Mouse (Mus musculus) monocyte, adult 5-6 weeks (primary cell): ENCODE data around the gene Slc13a3. TPM values are rescaled to one million over a fixed set of nuclear protein-coding genes. Genes with fewer than 3 reads are reported as not detected.
"Not testable (repeated sequence)": the region's sequence is repeated elsewhere in the genome, so short reads cannot be mapped to it uniquely, and the experiment has no call there.

Source experiments
- ATAC-seq: fragments of 153-309, 156-312 bp; replicated peaks from 2 replicates; pipeline ENCODE4 v1.8.0; 2017; ENCODE audit warnings: mild to moderate bottlenecking; ENCODE audit not compliant: low TSS enrichment, insufficient number of reproducible peaks, severe bottlenecking, poor library complexity, low FRiP score
- total RNA-seq: library from RNA; stranded (forward); fragments of 200-1000, 200-491, 200-594 nt; gene quantifications from 3 replicates; pipeline ENCODE4 v1.2.3, GENCODE M21; 2017

Slc13a3 gene
- not detected in 3 replicates for total RNA-seq

GRCm38 (mm10) chr2:165473003-165473402 is at the start of gene Slc13a3:
TSS of gene Slc13a3 (minus strand) at chr2:165473230.
- no peak for ATAC-seq

GRCm38 (mm10) chr2:165515178-165515728 is 42.2 kb upstream of the Slc13a3 start:
- no peak for ATAC-seq

GRCm38 (mm10) chr2:165512870-165513600 is 40.0 kb upstream of the Slc13a3 start:
- ATAC-seq: no peak

- ATAC-seq: no peak
Measured at GRCm38 (mm10) chr2:165512426-165512825, 39.4 kb upstream of the Slc13a3 start.

GRCm38 (mm10) chr2:165511530-165511929 is 38.5 kb upstream of the Slc13a3 start:
- not testable (repeated sequence) for ATAC-seq

- not testable (repeated sequence) for ATAC-seq
Measured at GRCm38 (mm10) chr2:165510914-165511458, 38.0 kb upstream of the Slc13a3 start.

GRCm38 (mm10) chr2:165510466-165510865 is 37.4 kb upstream of the Slc13a3 start:
- no peak for ATAC-seq

GRCm38 (mm10) chr2:165509686-165510085 is 36.7 kb upstream of the Slc13a3 start:
- ATAC-seq: no peak

GRCm38 (mm10) chr2:165503259-165504203 is 30.5 kb upstream of the Slc13a3 start, which contains the start of gene Slc2a10:
TSS of gene Slc2a10 (plus strand) at chr2:165503787.
- no peak for ATAC-seq

- ATAC-seq: no peak
Measured at GRCm38 (mm10) chr2:165498816-165499215, 25.8 kb upstream of the Slc13a3 start.

- ATAC-seq: no peak
Measured at GRCm38 (mm10) chr2:165497706-165498275, 24.8 kb upstream of the Slc13a3 start.

GRCm38 (mm10) chr2:165496251-165496650 is 23.2 kb upstream of the Slc13a3 start:
- ATAC-seq: 0 out of 2 replicates have a peak, but pooled peaks have one; percentile 24

- ATAC-seq: no peak
Measured at GRCm38 (mm10) chr2:165494495-165494894, 21.5 kb upstream of the Slc13a3 start.

GRCm38 (mm10) chr2:165493587-165494210 is 20.7 kb upstream of the Slc13a3 start:
- no peak for ATAC-seq

GRCm38 (mm10) chr2:165492648-165493553 is 19.9 kb upstream of the Slc13a3 start, which contains the start of gene Trp53rka:
TSS of gene Trp53rka (minus strand) at chr2:165493324.
- ATAC-seq: peak; percentile 91

GRCm38 (mm10) chr2:165486881-165487535 is 14.0 kb upstream of the Slc13a3 start:
- no peak for ATAC-seq

- no peak for ATAC-seq
Measured at GRCm38 (mm10) chr2:165486401-165486800, 13.4 kb upstream of the Slc13a3 start.
